Mouse (Mus musculus): ENCODE data around the gene Cldn22.

DNA sequence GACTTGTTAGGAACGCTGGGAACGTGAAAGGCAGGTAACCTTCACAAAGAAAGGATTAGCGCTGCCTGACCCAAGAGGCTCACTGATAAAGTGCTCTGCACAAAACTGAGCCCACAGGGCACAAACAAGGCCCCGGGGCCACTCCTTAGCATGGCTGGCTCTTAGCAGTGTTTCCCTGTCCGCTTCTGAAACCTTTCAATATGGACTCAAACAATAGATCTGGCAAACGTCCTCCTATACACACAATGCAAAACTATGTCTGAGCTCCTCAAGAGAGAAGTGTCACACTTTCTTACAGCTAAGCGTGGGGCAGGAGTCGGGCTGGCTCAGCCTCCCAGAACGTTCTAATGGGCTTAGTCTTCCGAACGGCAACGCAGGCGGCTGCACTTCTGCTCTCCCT is at the start of gene Cldn22:
- TF ChIP-seq POLR2A (IDR thresholded peaks at IDR 0.05; ENCODE audit: low read depth, low read length) (no peak), CTCF (IDR thresholded peaks at IDR 0.05; ENCODE audit: borderline replicate concordance, insufficient read depth, low read length) (no peak)
